Mouse (Mus musculus) lung, postnatal 10 days (tissue): ENCODE results near the gene Plcg2.
A peak's percentile ranks its signal among the peaks of the same experiment; 100 is the strongest.

Experiments
- DNase-seq: peaks from one replicate; pipeline ENCODE4 v3.0.0; 2021

Plcg2 gene

GRCm38 (mm10) chr8:117646020-117646419, 147.9 kb downstream of the Plcg2 start:
- peak; percentile 55 for DNase-seq

- DNase-seq, result no peak
These were observed 148.3 kb downstream of the Plcg2 start for GRCm38 (mm10) chr8:117646440-117646839.

- DNase-seq, result no peak
These were observed 154.2 kb downstream of the Plcg2 start for GRCm38 (mm10) chr8:117652318-117652717.

- DNase-seq, result no peak
These were observed 160.9 kb downstream of the Plcg2 start for GRCm38 (mm10) chr8:117658990-117659389.

- peak; percentile 57 for DNase-seq
These were observed 162.4 kb downstream of the Plcg2 start for GRCm38 (mm10) chr8:117660358-117661031.

GRCm38 (mm10) chr8:117667349-117668124, 169.4 kb downstream of the Plcg2 start:
- DNase-seq, result no peak

GRCm38 (mm10) chr8:117670461-117670860, 172.4 kb downstream of the Plcg2 start:
- DNase-seq, result no peak

GRCm38 (mm10) chr8:117672558-117672957, 174.5 kb downstream of the Plcg2 start:
- DNase-seq, result no peak

GRCm38 (mm10) chr8:117673430-117673830, 175.3 kb downstream of the Plcg2 start, which contains the start of gene Sdr42e1:
TSS of gene Sdr42e1 (minus strand) at chr8:117673689.
- peak; percentile 65 for DNase-seq

GRCm38 (mm10) chr8:117675171-117675570, 177.1 kb downstream of the Plcg2 start:
- no peak for DNase-seq

- no peak for DNase-seq
These were observed 178.4 kb downstream of the Plcg2 start for GRCm38 (mm10) chr8:117676460-117676859.

- no peak for DNase-seq
These were observed 178.9 kb downstream of the Plcg2 start for GRCm38 (mm10) chr8:117677011-117677410.

GRCm38 (mm10) chr8:117678650-117679049, 180.6 kb downstream of the Plcg2 start:
- no peak for DNase-seq

- no peak for DNase-seq
These were observed 185.9 kb downstream of the Plcg2 start for GRCm38 (mm10) chr8:117683925-117684472.

- DNase-seq, result no peak
These were observed 186.4 kb downstream of the Plcg2 start for GRCm38 (mm10) chr8:117684504-117684903.
